Mouse (Mus musculus): ENCODE data around the gene Mgl2. TPM values are rescaled to one million over a fixed set of nuclear protein-coding genes. Genes with fewer than 3 reads are reported as not detected.

Mgl2 gene
- polyA plus RNA-seq, 1 experiment from 2014 or later: not detected

GRCm38 (mm10) chr11:70170291-70170690 is 40.2 kb downstream of the Mgl2 start:
- in situ Hi-C loops (cut with MboI; ENCODE audit: low pct_unique_long_range_greater_than_20kb): loop anchor here (5.0 kb wide), 1 partner anchor 37 kb away; no protein-coding TSS in a partner anchor
- CTCF ChIA-PET: interaction anchor here (0.9 to 2.4 kb wide), 3 partner anchors 20 to 31 kb away, joined by 3 to 11 read pairs (median 7); no protein-coding TSS in a partner anchor
- TF ChIP-seq CTCF (IDR thresholded peaks at IDR 0.05): no peak
- DNase-seq (ENCODE audit: low read depth, low spot score) (no peak), ATAC-seq (no peak)
- H3K27me3 ChIP-seq: peaks cover 7% of the 10 kb centered on the region
- POLR2A ChIA-PET: no interaction called here

- in situ Hi-C loops (cut with MboI; ENCODE audit: low pct_unique_long_range_greater_than_20kb): loop anchor here (5.0 kb wide), 1 partner anchor 36 kb away; no protein-coding TSS in a partner anchor
- POLR2A ChIA-PET: no interaction called here
- CTCF ChIA-PET: interaction anchor here (0.9 to 2.4 kb wide), 3 partner anchors 21 to 42 kb away, joined by 3 to 11 read pairs (median 7); partner anchors contain the start of gene Slc16a11
- peaks cover 7% of the 10 kb centered on the region for H3K27me3 ChIP-seq
- DNase-seq (ENCODE audit: low read depth, low spot score): no peak
- TF ChIP-seq CTCF (IDR thresholded peaks at IDR 0.05): no peak
- no peak for ATAC-seq
Measured at GRCm38 (mm10) chr11:70171181-70171580, 41.1 kb downstream of the Mgl2 start.

- TF ChIP-seq CTCF (IDR thresholded peaks at IDR 0.05): peak; percentile 86
- ChIA-PET CTCF (interaction anchor here (0.9 to 2.4 kb wide), 3 partner anchors 22 to 41 kb away, joined by 3 to 11 read pairs (median 7); partner anchors contain the start of gene Slc16a11), POLR2A (no interaction called here)
- peaks cover under 1% of the 10 kb centered on the region for H3K27me3 ChIP-seq
- in situ Hi-C loops (cut with MboI; ENCODE audit: low pct_unique_long_range_greater_than_20kb): loop anchor here (5.0 kb wide), 1 partner anchor 35 kb away; no protein-coding TSS in a partner anchor
- no peak for ATAC-seq
- DNase-seq (ENCODE audit: low read depth, low spot score): no peak
Measured at GRCm38 (mm10) chr11:70171847-70172246, 41.7 kb downstream of the Mgl2 start.

- ChIA-PET CTCF (interaction anchor here (0.9 to 2.4 kb wide), 2 partner anchors 22 to 41 kb away, joined by 3 to 11 read pairs; partner anchors contain the start of gene Slc16a11), POLR2A (no interaction called here)
- TF ChIP-seq CTCF (IDR thresholded peaks at IDR 0.05): no peak
Measured at GRCm38 (mm10) chr11:70172298-70172697, 42.2 kb downstream of the Mgl2 start.

GRCm38 (mm10) chr11:70174491-70174890 is 44.4 kb downstream of the Mgl2 start:
- DNase-seq (ENCODE audit: low read depth, low spot score) (no peak), ATAC-seq (no peak)
- in situ Hi-C loops (cut with MboI; ENCODE audit: low pct_unique_long_range_greater_than_20kb): loop anchor here (5.0 kb wide), 1 partner anchor 33 kb away; no protein-coding TSS in a partner anchor
- ChIA-PET POLR2A (no interaction called here), CTCF (interaction anchor here (1.6 to 1.7 kb wide), 2 partner anchors 27 to 39 kb away, joined by 5 to 8 read pairs; partner anchors contain the start of gene Slc16a11)
- TF ChIP-seq CTCF (IDR thresholded peaks at IDR 0.05): no peak
- H3K27me3 ChIP-seq: no peaks in the 10 kb centered on the region

More at GRCm38 (mm10) chr11:70172298-70172697, 42.2 kb downstream of the Mgl2 start:
- in situ Hi-C loops (cut with MboI; ENCODE audit: low pct_unique_long_range_greater_than_20kb): loop anchor here (5.0 kb wide), 1 partner anchor 35 kb away; no protein-coding TSS in a partner anchor
- DNase-seq (ENCODE audit: low read depth, low spot score): no peak
- H3K27me3 ChIP-seq: no peaks in the 10 kb centered on the region
- ATAC-seq: no peak

GRCm38 (mm10) chr11:70177647-70178046 is 47.5 kb downstream of the Mgl2 start:
- peak; percentile 67 for TF ChIP-seq CTCF (IDR thresholded peaks at IDR 0.05)
- ATAC-seq: no peak
- no peaks in the 10 kb centered on the region for H3K27me3 ChIP-seq
- DNase-seq (ENCODE audit: low read depth, low spot score): no peak
- in situ Hi-C loops (cut with MboI; ENCODE audit: low pct_unique_long_range_greater_than_20kb): no loop called here
- ChIA-PET CTCF (interaction anchor here (1.0 to 1.1 kb wide), 2 partner anchors 10 to 24 kb away, joined by 4 to 6 read pairs; no protein-coding TSS in a partner anchor), POLR2A (no interaction called here)

GRCm38 (mm10) chr11:70178311-70178710 is 48.2 kb downstream of the Mgl2 start:
- TF ChIP-seq CTCF (IDR thresholded peaks at IDR 0.05): no peak
- ChIA-PET CTCF (interaction anchor here (1.0 to 1.1 kb wide), 2 partner anchors 10 to 23 kb away, joined by 4 to 6 read pairs; no protein-coding TSS in a partner anchor), POLR2A (no interaction called here)
- ATAC-seq: no peak
- no peaks in the 10 kb centered on the region for H3K27me3 ChIP-seq
- no peak for DNase-seq (ENCODE audit: low read depth, low spot score)
- in situ Hi-C loops (cut with MboI; ENCODE audit: low pct_unique_long_range_greater_than_20kb): no loop called here

GRCm38 (mm10) chr11:70178756-70179155 is 48.6 kb downstream of the Mgl2 start:
- CTCF ChIA-PET: interaction anchor here (1.1 kb wide), 1 partner anchor 9 kb away, joined by 6 read pairs; no protein-coding TSS in a partner anchor
- H3K27me3 ChIP-seq: no peaks in the 10 kb centered on the region
- POLR2A ChIA-PET: no interaction called here
- no peak for TF ChIP-seq CTCF (IDR thresholded peaks at IDR 0.05)
- in situ Hi-C loops (cut with MboI; ENCODE audit: low pct_unique_long_range_greater_than_20kb): no loop called here
- ATAC-seq (no peak), DNase-seq (ENCODE audit: low read depth, low spot score) (no peak)

- no peak for ATAC-seq
- ChIA-PET CTCF (interaction anchor here (0.6 kb wide), 1 partner anchor 31 kb away, joined by 3 read pairs; no protein-coding TSS in a partner anchor), POLR2A (no interaction called here)
- no peaks in the 10 kb centered on the region for H3K27me3 ChIP-seq
- in situ Hi-C loops (cut with MboI; ENCODE audit: low pct_unique_long_range_greater_than_20kb): no loop called here
- TF ChIP-seq CTCF (IDR thresholded peaks at IDR 0.05): peak; percentile 56
- DNase-seq (ENCODE audit: low read depth, low spot score): no peak
Measured at GRCm38 (mm10) chr11:70179401-70179800, 49.3 kb downstream of the Mgl2 start.

- ChIA-PET POLR2A (no interaction called here), CTCF (interaction anchor here (1.4 kb wide), 1 partner anchor 13 kb away, joined by 3 read pairs; no protein-coding TSS in a partner anchor)
- H3K27me3 ChIP-seq: no peaks in the 10 kb centered on the region
- TF ChIP-seq CTCF (IDR thresholded peaks at IDR 0.05): no peak
- in situ Hi-C loops (cut with MboI; ENCODE audit: low pct_unique_long_range_greater_than_20kb): no loop called here
- no peak for ATAC-seq
- DNase-seq (ENCODE audit: low read depth, low spot score): no peak
Measured at GRCm38 (mm10) chr11:70180496-70180895, 50.4 kb downstream of the Mgl2 start.

- ATAC-seq (no peak), DNase-seq (ENCODE audit: low read depth, low spot score) (no peak)
- ChIA-PET POLR2A (no interaction called here), CTCF (no interaction called here)
- TF ChIP-seq CTCF (IDR thresholded peaks at IDR 0.05): no peak
- no peaks in the 10 kb centered on the region for H3K27me3 ChIP-seq
- in situ Hi-C loops (cut with MboI; ENCODE audit: low pct_unique_long_range_greater_than_20kb): no loop called here
Measured at GRCm38 (mm10) chr11:70185120-70185519, 55.0 kb downstream of the Mgl2 start.

Other genes with a start within 250 kb of the Mgl2 start
- gene Kctd11, start 248.9 kb upstream of the Mgl2 start, polyA plus RNA-seq (2021): 8.4 TPM
- gene Acap1, start 234.8 kb upstream of the Mgl2 start, polyA plus RNA-seq (2021): 0.40 TPM
- gene 2810408A11Rik, start 229.3 kb upstream of the Mgl2 start, polyA plus RNA-seq (2021): 3.6 TPM
- 53.3 TPM for gene Neurl4, start 229.3 kb upstream of the Mgl2 start, polyA plus RNA-seq (2021)
- gene Gps2, start 216.4 kb upstream of the Mgl2 start, polyA plus RNA-seq (2021): 55.6 TPM
- gene Eif5a, start 208.4 kb upstream of the Mgl2 start, polyA plus RNA-seq (2021): 768 TPM
- gene Ybx2, start 194.5 kb upstream of the Mgl2 start, polyA plus RNA-seq (2021): 2.4 TPM
- gene Slc2a4, start 182.1 kb upstream of the Mgl2 start, polyA plus RNA-seq (2021): 0.13 TPM
- not detected for gene Cldn7, start 165.6 kb upstream of the Mgl2 start, polyA plus RNA-seq (2021)
- gene Ctdnep1, start 149.2 kb upstream of the Mgl2 start, polyA plus RNA-seq (2021): 174 TPM
- gene Elp5, start 147.8 kb upstream of the Mgl2 start, polyA plus RNA-seq (2021): 76.4 TPM
- gene Gabarap, start 139.2 kb upstream of the Mgl2 start, polyA plus RNA-seq (2021): 528 TPM
- 76.1 TPM for gene Phf23, start 134.6 kb upstream of the Mgl2 start, polyA plus RNA-seq (2021)
- 41.6 TPM for gene Dvl2, start 129.7 kb upstream of the Mgl2 start, polyA plus RNA-seq (2021)
- 234 TPM for gene Acadvl, start 114.9 kb upstream of the Mgl2 start, polyA plus RNA-seq (2021)
- gene Dlg4, start 113.4 kb upstream of the Mgl2 start, polyA plus RNA-seq (2021): 48.1 TPM
- not detected for gene Asgr1, start 76.2 kb upstream of the Mgl2 start, polyA plus RNA-seq (2021)
- gene Asgr2, start 37.7 kb upstream of the Mgl2 start, polyA plus RNA-seq (2021): not detected
- gene Clec10a, start 25.9 kb downstream of the Mgl2 start, polyA plus RNA-seq (2021): not detected
- 1.9 TPM for gene Slc16a11, start 82.4 kb downstream of the Mgl2 start, polyA plus RNA-seq (2021)
- 12.2 TPM for gene Slc16a13, start 90.7 kb downstream of the Mgl2 start, polyA plus RNA-seq (2021)
- not detected for gene Bcl6b, start 99.5 kb downstream of the Mgl2 start, polyA plus RNA-seq (2021)
- gene 0610010K14Rik, start 107.6 kb downstream of the Mgl2 start, polyA plus RNA-seq (2021): 50.1 TPM
- 4.3 TPM for gene Gm21988, start 109.5 kb downstream of the Mgl2 start, polyA plus RNA-seq (2021)
- 145 TPM for gene Rnasek, start 109.5 kb downstream of the Mgl2 start, polyA plus RNA-seq (2021)
- gene Alox12, start 125.0 kb downstream of the Mgl2 start, polyA plus RNA-seq (2021): 0.03 TPM
- gene Alox12e, start 192.3 kb downstream of the Mgl2 start, polyA plus RNA-seq (2021): not detected
- not detected for gene Alox15, start 221.7 kb downstream of the Mgl2 start, polyA plus RNA-seq (2021)